Comparison of ENCODE assay signal across 9 mouse cellular contexts in the genomic region with DNA sequence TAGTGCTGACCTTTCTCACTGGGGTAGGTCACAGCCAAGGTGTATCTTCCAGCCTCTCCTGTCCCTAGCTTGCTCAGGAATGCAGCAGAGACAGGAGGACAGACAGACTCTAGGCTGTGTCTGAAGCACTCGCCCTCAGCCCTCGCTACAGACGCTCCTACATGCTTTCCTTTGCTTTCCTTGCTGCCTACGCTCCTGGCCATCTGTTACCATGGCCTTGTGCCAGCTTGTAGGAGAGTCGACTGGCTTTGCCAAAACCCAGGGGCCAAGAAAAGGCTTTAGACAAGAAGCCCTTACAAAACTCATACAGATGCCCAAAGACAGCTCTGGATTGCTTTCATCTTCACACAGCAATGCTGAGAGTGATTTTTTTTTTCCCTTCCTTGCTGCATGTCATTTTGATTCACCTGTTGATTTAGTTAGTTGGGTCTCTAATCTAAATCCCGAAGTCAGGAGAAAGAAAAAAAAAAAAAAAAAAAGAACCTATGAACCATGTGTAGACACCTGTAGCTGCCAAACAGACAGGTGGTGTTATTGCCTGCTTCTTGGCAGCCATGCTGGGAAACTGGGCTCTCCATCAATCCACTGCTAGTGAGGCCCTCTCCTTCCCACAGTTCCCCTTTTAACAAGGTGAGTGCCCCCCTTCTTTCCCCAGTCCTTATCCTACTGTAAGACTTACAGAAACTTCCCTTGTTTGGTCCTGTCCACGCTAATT.
DNase-seq lines count a peak whose midpoint lies in the region; ATAC-seq lines count a peak whose summit lies in the region.
"Had no signal": no experiment of that assay in that cellular context is flagged by ENCODE, and none has a peak within 500 bp of the region (broad histone marks: within the 10 kb centered on the region; RNA-seq: fewer than 3 reads in every experiment).

No protein-coding gene starts in this region.

- H3K4me3 ChIP-seq in hindbrain, embryonic 16.5 days (ENCODE audit: low read length), result no peak overlapping the region
- H3K4me3 ChIP-seq in hindbrain, embryonic 11.5 days (ENCODE audit: low read depth, low read length), result no peak overlapping the region
- H3K4me3 ChIP-seq: embryonic facial prominence, embryonic 15.5 days had no signal

- WGBS in hindbrain, embryonic 16.5 days, result 31% methylated on average over 7 of the region's 7 CpGs
- 75% methylated on average over 7 of the region's 7 CpGs for WGBS in hindbrain, embryonic 11.5 days

- H3K36me3 ChIP-seq in hindbrain, embryonic 16.5 days (ENCODE audit: control insufficient read depth, insufficient read depth, low read length), result no peaks in the 10 kb centered on the region
- no peaks in the 10 kb centered on the region for H3K36me3 ChIP-seq in hindbrain, embryonic 11.5 days (ENCODE audit: control insufficient read depth, insufficient read depth, low read length)
- H3K36me3 ChIP-seq: embryonic facial prominence, embryonic 15.5 days had no signal

- no peaks in the 10 kb centered on the region for H3K27me3 ChIP-seq in hindbrain, embryonic 16.5 days (replicated peaks; ENCODE audit: control insufficient read depth, insufficient read depth, low read length)
- no peaks in the 10 kb centered on the region for H3K27me3 ChIP-seq in hindbrain, embryonic 11.5 days (ENCODE audit: control insufficient read depth, insufficient read depth, low read length)
- H3K27me3 ChIP-seq: embryonic facial prominence, embryonic 15.5 days had no signal

- no peak overlapping the region for H3K4me2 ChIP-seq in hindbrain, embryonic 16.5 days (ENCODE audit: low read length)
- H3K4me2 ChIP-seq in hindbrain, embryonic 11.5 days (replicated peaks; ENCODE audit: low read depth, low read length), result no peak overlapping the region
- H3K4me2 ChIP-seq: embryonic facial prominence, embryonic 15.5 days had no signal

- no peak overlapping the region for H3K9ac ChIP-seq in hindbrain, embryonic 16.5 days (ENCODE audit: low read depth, low read length)
- no peak overlapping the region for H3K9ac ChIP-seq in hindbrain, embryonic 11.5 days (ENCODE audit: low read depth, low read length)
- H3K9ac ChIP-seq: embryonic facial prominence, embryonic 15.5 days had no signal

- peaks cover 5% of the 10 kb centered on the region; the same call in 1 of the 2 replicates for H3K4me1 ChIP-seq in hindbrain, embryonic 16.5 days (ENCODE audit: control insufficient read depth, insufficient read depth, low read depth, low read length)
- no peaks in the 10 kb centered on the region for H3K4me1 ChIP-seq in hindbrain, embryonic 11.5 days (replicated peaks; ENCODE audit: control insufficient read depth, insufficient read depth, low read length)

- ATAC-seq in hindbrain, embryonic 16.5 days, result peak; percentile 80
- no peak for ATAC-seq in hindbrain, embryonic 11.5 days (ENCODE audit: low FRiP score)
- ATAC-seq in cerebellum, adult (ENCODE audit: insufficient number of reproducible peaks, low FRiP score, low TSS enrichment), result peak; percentile 75

- H3K9me3 ChIP-seq in hindbrain, embryonic 16.5 days (ENCODE audit: control insufficient read depth, low read length), result no peaks in the 10 kb centered on the region
- H3K9me3 ChIP-seq in hindbrain, embryonic 11.5 days (ENCODE audit: control insufficient read depth, low read length), result no peaks in the 10 kb centered on the region
- H3K9me3 ChIP-seq: embryonic facial prominence, embryonic 15.5 days had no signal

- DNase-seq in hindbrain, embryonic 11.5 days (ENCODE audit: low spot score), result no peak
- DNase-seq in frontal cortex, postnatal 25 days (ENCODE audit: low spot score in 2 of 2), result peak; percentile 30 to 49
- DNase-seq in kidney, postnatal 36 days, result peak; percentile 21 to 26
- DNase-seq in lung, postnatal 14 days, result peak; percentile 62
- peak; percentile 44 for DNase-seq in testis, postnatal 14 days (ENCODE audit: low spot score)
- DNase-seq in c-Kit-positive CD71-positive TER-119-positive erythroid progenitor cells, embryonic 14.5 days (ENCODE audit: low spot score), result no peak

- H3K27ac ChIP-seq in hindbrain, embryonic 16.5 days (ENCODE audit: low read depth, low read length), result no peak overlapping the region
- H3K27ac ChIP-seq in hindbrain, embryonic 11.5 days (ENCODE audit: low read depth, low read length), result no peak overlapping the region
- H3K27ac ChIP-seq: embryonic facial prominence, embryonic 15.5 days had no signal

Comparison
In these comparisons a context has a peak if more than half of its experiments do, and no peak if none do; other contexts are left out.
1. DNase-seq: peak in frontal cortex, postnatal 25 days (2 of 2), kidney, postnatal 36 days (2 of 2), lung, postnatal 14 days (single experiment) and testis, postnatal 14 days (single experiment); none in hindbrain, embryonic 11.5 days (single experiment) and c-Kit-positive CD71-positive TER-119-positive erythroid progenitor cells, embryonic 14.5 days (single experiment).